Mouse (Mus musculus) T-helper 1 cell (primary cell): ENCODE results near the gene Stim1.

Source experiments
- in situ Hi-C: fragments of 300-600 bp; cut with MboI, MseI; formaldehyde crosslinking; loops from one replicate; pipeline ENCODE4 v1.15.1; 2025; ENCODE audit warnings: high pct_unique_total_duplicates

Stim1 gene

DNA sequence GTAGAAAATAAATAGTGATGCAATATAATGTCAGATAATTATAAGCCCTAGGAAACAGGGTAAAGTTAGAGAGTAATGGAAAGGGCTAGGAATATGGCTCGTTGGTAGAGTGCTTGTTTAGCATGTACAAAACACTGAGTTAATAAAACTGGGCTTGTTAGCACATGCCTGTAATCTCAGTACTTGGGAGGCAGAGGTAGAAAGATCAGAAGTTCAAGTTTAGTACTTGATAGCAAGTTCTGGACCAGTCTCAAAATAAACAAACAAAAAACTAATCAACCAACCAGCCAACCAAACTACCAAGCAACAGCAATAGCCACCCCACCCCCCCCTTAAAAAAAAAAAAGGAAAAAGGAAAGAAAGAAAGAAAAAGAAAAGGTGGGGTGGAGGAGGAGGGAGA lies 33.2 kb downstream of the Stim1 start:
- in situ Hi-C loops: no loop called here

DNA sequence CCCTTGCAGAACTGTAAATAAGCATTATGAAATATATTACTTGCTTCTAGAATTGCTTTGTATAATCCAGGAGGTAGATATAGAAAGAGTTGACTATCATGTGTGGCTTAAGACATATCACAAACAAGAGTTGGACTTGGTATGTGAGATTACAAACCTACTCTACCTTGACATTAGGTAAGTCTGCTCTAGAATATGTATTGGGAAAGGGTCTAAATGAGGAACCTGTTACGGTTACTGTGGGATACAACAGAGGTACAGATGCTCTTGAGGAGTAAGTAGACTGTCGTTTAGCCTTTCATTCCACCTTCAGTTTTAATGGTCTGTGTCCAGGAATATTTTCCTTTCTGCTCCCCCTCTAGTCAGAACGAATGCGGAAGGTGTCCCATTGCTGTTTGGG lies 34.9 kb downstream of the Stim1 start:
- in situ Hi-C loops: no loop called here

DNA sequence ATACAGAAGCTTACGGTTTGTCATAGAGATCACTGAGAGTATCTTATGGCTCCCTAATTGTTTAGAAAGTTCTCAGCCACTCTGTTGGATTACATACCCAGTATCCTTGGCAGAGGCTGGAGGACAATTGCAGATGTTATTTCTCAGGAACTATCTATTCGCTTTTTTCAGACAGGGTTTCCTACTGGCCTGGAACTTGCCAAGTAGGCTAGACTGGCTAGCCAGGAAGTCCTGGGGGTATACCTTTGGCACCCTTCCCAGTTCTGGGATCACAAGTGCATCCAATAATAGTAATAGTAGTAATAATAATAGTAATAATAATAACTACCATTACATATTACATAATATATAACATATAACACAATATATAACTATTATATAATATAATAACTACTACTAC lies 38.0 kb downstream of the Stim1 start:
- in situ Hi-C loops: no loop called here

DNA sequence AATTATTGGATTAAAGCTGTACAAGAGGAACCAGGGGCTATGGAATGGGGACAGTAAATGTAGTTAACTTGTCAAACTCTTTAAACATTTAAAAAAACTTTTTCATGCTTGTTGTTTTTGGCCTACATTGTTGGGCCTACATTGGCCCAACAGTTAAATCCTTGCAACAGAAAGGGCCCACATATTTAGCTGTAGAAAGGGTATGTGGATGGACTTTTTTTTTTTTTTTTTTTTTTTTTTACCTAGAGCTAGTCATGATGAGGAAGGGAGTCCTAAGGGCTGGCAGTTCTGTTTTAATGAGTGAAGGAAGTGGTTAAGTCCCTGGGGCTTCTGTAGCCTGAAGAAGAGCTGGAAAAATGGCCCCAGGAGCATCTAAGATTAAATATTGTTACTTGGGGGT lies 42.7 kb downstream of the Stim1 start:
- in situ Hi-C loops: no loop called here

DNA sequence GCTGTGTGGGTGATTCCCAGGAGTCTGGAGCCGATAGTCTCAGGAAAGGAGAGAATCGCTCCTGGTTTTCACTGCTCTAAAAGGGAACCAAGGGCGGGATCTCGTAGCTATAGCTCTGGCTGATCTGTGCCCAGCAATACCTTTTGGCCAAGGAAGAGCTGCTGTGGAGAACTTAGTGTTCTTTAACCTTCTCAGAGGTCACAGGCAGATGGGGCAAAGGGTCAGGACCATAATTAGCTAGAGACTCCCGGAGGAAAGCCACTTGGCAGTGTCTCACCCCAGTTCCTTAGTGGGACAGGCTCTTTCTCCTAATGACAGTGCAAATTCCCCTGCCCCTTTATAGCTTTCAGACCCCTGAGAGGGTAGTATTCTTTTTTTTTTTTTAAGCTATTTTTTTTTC lies 43.2 kb downstream of the Stim1 start:
- in situ Hi-C loops: no loop called here

DNA sequence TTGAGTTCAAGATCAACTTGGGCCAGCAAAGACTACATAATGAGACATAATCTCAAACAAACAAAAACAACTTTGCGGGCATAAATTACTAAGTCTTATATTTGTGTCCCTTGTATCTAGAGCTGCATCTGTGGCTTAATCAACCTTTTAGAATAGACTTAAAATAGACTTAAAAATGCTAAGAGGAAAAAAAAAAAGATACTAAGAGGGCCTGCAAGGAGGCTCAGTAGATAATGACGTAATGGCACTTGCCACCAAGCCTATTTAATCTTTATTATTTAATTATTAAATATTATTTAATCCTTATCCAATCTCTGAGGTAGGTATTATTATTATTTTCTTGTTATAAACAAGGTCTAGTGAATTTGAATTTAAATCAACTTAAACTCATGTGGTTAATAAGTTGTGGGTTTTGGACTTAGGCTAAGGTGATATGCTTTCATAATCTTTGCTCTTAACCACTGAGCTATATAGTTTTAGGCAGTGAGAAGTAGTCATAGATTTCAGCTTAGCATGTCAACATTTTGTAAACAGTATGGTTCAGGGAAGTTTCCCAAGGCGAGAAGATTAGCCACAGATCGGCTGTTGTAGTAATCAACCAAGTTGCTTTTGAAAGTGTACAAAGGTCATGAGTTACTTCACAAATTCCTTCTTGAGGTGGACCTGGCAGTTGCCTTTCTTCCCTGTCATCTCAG lies 45.4 kb downstream of the Stim1 start:
- in situ Hi-C loops: no loop called here

DNA sequence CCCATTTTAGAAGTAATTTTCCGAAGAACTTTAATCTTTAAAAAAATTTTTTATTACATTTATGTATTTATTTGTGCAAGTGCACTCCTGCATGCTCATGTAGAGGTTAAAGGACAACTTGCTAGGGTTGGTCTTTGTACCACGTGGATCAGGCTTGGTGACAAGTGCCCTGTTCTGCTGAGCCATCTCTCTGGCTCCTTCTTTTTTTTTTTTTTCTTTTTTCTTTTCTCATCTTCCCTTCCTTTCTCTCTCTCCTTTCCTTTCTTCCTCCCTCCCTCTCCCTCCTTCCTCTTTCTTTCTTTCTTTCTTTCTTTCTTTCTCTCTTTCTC lies 45.9 kb downstream of the Stim1 start:
- in situ Hi-C loops: no loop called here

DNA sequence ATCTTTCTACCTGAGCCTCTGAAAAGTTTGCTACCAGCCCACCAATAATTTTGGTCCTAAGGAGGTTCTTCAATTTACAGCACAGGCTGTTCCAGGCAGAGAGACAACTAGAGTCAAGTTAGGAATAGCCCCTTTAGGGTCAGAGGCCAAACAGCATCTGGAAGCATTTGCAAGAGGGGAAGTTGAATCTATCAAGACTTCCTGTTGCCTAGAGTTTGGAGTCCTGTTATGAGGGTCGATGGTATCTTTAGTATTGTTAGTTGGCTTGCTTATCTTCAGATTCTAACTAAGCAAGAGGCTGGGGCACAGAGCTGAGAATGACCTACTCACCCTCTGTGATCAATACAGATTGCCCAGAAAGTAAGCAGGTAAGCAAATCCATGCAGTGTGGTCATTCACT lies 46.5 kb downstream of the Stim1 start:
- in situ Hi-C loops: no loop called here

DNA sequence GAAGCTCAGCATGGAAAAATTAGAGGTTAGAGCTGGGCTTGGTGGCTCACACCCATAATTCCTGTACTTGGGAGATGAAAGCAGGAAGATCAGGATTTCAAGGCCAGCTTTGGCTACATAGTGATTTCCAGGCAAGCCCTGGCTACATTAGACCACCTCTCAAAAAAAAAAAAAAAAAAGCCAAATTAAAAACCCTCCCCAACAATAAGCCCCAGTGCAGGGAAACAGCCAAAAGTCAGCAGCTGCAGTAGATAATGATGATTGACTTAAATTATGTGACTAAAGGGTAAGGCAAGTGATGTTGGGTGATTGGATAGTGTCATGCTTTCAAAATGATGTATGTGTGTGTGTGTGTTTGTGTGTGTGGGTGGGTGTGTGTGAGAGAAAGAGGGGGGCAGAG lies 47.3 kb downstream of the Stim1 start:
- in situ Hi-C loops: no loop called here

DNA sequence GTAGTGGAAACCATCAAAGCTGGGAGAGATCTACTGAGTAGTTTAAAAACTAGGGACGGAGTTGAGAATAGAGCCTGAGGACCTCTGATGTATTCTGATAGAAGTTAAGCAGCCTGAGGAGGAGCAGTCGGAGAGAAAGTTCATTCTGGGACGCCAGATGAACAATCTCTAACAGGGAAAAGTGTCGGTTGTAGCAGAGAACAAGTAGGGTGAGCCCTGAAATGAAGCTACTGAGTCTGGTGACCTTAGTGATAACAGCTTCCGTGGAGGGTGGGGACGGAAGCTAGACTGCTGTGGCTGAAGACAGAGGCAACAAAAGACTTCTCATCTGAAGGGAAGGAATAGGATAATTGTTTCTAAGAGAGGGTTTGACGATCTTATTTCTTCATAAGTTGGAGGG lies 47.8 kb downstream of the Stim1 start:
- in situ Hi-C loops: no loop called here

DNA sequence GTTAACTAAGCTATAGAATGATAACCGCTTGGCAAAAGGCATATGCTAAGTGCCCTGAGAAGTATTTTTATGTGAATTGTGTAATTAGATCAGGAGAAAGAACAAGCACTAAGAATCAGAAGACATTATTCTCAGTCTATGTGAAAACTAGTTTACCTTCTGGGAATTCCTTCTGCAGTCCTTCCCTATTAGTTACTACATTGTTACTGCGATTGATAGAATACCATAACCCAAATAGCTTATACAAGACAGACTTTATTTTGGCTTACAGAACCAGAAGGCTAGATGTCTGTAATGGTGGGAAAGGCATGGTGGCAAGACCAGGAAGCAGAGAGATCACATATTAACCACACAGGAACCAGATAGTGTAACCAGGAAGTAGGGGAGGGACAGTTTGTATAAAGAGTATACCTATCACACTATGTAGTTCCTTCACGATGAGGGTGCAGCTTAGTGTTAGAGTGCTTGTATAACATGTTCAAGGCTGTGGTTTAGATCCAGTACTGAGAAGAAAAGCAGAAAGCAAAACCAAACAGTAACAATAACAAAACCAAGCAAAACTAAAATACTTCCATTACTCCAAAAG lies 50.1 kb downstream of the Stim1 start:
- in situ Hi-C loops: no loop called here

DNA sequence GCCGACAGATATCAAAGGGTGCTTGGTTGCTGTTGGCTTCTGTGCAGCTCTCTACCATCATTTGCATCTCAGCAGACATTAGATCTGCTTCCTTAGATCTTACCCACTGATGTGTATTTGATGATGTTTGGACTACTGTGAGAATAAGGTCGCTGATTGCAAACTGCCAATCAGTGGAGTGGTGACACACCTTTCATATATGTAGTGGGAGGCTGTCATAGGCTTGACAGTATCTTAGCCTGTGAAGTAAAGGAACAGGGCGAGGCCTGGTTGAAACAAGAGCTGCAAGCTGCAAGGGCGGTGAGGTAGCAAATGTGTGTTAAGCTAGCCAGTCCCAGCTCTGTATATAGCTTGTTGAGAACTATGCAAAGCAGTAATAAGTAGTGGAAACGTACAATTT lies 54.5 kb downstream of the Stim1 start:
- in situ Hi-C loops: no loop called here

DNA sequence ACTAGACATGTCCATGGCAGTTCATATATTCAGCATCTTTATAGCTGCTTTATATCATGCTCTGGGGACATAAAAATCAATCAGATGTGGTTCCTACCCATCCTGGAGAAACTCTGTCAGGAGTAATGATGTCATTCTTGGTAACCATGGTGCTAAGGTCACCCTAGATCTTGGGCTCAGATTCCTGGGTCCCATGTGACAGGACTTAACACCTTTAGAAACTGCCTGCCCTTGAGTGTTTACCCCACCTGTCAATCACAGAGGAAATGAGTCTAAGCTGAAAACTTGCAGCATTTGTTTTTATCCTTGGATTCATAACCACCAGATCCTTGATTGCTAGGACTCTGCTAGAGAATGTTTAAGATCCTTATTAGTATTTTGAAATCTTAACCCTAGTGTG lies 58.7 kb downstream of the Stim1 start:
- in situ Hi-C loops: no loop called here

DNA sequence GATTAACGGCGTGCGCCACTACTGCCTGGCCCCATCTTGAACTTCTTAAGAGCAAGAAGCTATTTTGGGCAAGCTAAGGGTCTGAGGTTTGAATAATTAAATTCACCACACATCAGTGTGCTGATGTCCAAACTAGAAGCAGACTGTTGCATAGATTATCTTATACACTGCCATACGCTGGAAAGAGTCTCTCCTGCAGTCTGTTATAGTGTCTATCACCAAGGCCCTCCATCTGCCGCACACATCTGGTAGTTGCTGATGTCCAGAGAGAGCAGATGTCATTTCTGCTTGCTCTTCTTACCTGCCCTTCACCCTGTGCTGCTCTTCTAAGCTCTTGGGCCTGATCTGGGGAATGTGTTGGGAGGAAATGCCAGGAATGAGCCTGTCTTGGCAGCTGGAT lies 62.7 kb downstream of the Stim1 start:
- in situ Hi-C loops: no loop called here

DNA sequence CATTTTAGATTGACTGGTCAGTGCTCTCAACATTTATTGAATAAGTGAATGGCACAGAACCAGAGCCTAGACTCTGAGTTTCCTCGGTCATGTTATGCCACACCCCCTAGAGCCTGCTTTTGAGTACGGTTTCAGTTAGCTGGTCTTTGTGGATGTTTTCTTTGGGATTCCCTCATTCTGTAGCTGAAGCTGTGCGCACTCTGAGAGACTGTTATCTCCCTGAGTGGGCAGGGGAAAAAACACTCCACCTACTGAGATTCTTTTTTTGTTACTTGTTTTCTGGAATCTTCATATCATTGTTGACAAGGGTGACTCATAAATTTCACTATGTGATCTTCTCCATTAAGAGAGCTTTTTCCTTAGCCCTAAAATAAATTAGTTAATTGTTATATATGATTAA lies 63.9 kb downstream of the Stim1 start:
- in situ Hi-C loops: no loop called here

DNA sequence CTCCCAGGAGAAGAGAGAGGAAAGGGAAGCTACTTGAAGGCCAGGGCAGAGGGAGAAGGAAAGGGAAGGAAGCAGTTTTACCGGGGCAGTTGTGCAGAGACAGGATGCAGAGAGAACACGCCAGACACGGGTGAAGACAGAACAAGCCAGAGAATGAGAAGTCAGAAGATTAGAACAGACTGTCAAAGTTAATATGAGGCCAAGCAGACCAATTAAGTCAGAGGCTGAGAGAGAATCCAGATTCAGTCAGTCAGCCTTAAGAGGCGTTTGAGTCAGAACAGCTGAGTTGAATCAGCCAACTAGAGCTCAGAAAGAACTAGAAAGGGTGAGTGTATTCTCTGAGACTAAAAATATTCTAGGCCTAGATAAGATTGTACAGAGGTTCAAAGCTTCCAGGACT lies 66.1 kb downstream of the Stim1 start:
- in situ Hi-C loops: no loop called here

DNA sequence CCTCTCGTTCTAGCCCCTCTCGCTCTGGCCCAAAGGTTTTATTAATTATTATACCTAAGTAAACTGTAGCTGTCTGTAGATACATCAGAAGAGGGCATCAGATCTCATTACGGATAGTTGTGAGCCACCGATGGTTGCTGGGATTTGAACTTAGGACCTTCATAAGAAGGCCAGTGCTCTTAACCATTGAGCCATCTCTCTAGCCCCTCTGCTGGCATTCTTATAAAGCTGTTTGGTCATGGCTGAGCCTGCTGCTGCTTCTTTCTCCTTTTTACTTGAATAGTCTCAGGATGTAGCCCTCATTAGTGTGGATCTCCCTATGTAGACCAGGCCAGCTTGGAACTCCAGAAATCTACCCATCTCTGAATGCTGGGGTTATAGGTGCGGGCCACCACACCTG lies 69.7 kb downstream of the Stim1 start:
- in situ Hi-C loops: no loop called here

DNA sequence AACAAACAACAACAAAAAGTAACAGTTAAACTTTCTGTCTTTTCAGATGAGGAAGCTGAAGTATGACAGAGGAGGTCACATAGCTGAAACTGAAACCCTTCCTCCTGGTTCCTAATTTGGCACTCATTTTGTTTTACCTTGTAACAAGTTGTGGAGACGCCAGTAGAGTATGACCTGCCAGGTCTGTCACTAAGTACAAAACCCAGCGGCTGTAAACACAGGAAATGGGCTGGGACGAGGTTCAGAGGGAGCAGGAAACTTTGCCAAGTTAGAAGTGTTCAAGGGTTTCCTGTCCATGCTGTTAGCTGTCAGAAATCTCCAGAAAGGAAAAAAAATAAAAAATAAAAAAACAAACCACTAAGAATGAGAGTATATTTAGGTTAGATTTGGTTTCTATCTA lies 70.3 kb downstream of the Stim1 start:
- in situ Hi-C loops: no loop called here

DNA sequence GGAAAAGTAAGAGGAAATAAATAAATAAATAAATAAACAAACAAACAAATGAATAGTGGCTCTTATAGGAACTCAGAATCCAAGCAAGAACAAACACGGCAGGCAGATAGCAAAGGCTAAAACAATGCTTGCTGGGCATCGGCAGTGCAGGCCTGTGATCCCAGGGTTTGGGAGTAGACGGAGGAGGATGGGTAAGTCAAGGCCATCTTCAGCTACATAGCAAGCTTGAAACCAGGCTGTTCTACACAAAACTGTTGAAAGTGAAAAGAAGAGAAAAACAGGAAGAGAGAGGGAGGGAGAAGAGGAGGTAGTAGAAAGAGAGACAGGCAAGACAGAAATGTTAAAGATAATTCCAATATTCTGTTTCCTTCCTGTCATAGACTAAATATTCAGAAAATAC lies 71.3 kb downstream of the Stim1 start:
- in situ Hi-C loops: no loop called here

DNA sequence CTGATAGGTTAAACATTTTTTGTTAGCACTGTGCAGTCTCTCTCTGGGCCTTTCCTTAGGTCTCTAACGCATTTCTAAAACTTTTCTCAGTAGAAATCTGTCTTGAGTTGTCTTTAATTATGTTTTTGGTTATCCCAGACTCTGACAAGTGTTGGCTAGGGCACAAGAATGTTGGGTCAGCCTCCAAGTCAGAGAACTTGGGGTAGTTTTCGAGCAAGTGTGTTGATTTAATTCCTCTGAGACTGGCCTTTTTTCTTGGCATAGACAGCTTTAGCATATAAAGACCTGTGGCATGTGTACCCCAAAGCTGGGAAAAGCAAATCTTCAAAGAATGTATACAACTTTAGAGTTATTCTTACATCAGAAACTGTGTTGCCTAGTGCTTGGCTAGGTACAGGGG lies 78.3 kb downstream of the Stim1 start:
- in situ Hi-C loops: no loop called here

DNA sequence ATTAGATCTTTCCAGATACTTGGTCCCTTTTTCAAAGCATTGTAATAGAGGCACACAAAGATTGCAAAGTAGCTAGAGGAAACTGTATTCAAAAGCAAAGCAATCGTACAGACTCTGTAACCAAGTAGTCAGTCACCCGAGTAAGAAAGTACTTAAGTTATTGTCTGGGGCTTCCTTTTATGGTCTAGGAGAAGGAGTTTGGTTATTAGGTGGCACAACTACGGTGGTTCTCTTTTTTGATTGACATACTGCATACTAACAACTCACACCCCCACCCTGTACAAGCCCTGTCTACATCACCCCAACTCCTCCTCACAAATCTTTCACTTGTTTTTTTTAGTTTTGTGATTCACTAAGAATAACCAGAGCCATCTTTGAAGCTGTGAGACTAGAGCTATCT lies 79.7 kb downstream of the Stim1 start:
- in situ Hi-C loops: no loop called here

DNA sequence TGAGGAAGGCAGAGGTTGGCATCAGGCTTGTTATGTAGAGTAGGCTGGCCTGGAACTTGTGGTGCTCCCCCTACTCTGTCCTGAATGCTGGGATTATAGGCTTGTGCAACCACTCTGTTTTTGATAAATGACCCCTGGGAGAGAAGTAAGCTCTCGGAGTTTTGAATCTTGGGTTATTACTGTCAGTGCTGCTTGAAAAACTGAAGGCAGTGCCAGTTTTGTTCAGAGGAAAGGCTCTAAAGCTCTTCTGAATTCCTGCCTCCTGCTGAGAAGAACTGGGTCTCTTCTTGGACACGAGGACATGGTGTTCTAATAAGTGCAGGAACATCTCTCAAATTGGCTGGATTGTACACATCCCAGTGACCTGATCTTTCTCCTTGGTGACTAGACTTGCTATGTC lies 81.1 kb downstream of the Stim1 start:
- in situ Hi-C loops: no loop called here

DNA sequence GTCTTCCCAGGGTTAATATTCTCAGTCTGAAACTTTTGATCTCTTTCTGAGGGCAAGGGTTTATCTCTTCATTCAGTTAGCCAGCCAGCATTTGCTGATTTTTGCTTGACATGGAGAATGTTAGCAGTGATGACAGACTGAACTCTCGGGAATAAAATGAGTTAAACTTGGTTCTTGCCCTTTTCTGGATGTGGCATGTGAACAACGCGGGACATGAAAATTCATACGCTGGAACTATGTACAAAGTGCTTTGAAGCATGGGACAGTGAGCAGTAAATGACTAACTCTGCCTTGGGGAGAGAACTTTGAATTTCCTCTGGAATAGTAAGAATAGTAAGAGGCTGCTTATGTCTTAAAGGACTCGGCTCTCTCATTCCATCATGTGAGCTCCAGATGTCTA lies 81.6 kb downstream of the Stim1 start:
- in situ Hi-C loops: no loop called here

DNA sequence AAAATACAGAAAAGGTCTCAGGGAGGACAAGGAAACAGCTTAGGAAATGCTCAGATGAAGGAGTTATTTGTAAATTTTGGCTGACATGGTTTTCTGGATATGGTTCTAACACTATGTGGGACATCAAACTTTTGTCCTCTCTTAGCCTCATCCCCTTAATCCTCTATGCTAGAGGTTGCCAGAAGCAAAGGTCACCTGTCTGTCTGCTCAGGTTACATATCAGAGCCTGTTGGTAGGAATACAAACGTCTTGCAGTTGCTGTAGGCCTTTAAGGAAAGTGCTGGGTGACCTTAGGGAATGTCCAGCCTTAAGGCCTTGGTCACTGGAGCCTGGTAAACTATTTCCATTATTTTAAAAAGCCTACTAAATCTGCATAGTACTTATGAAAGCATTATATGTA lies 85.8 kb downstream of the Stim1 start:
- in situ Hi-C loops: no loop called here
